35 mouse cellular contexts compared by ENCODE assay signal in genomic region chr5:15558654-15559053, GRCm38 (mm10). TPM values are rescaled to one million over a fixed set of nuclear protein-coding genes. Genes with fewer than 3 reads are reported as not detected.
"Had no signal": no experiment of that assay in that cellular context is flagged by ENCODE, and none has a peak within 500 bp of the region (broad histone marks: within the 10 kb centered on the region; RNA-seq: fewer than 3 reads in every experiment).

No protein-coding gene starts in this region.

RNA-seq across cellular contexts. Expression of gene Gm21083, which starts 18.5 kb away (rescaled TPM):
- total RNA-seq: forebrain, postnatal 0 days; gastrocnemius, adult 18-20 months; gastrocnemius, adult 8-10 months; gastrocnemius, postnatal 14 days; gastrocnemius, postnatal 36 days; heart, adult 2 months; heart, postnatal 14 days; heart, postnatal 36 days; hematopoietic stem cell, adult 5-6 weeks; hindbrain, postnatal 0 days; layer of hippocampus, adult 18-20 months; layer of hippocampus, adult 8-10 months; layer of hippocampus, postnatal 14 days; layer of hippocampus, postnatal 36 days; left cerebral cortex, adult 18-20 months; left cerebral cortex, adult 8-10 months; left cerebral cortex, postnatal 10 days; left cerebral cortex, postnatal 25 days; left cerebral cortex, postnatal 4 days; liver, adult 2 months had no signal
- polyA plus RNA-seq: forebrain, postnatal 0 days; gonadal fat pad, adult 2 months; heart, adult 2 months; heart, embryonic 13.5 days; hindbrain, embryonic 11.5 days; hindbrain, embryonic 13.5 days; hindbrain, embryonic 15.5 days; hindbrain, postnatal 0 days; kidney, adult 2 months; kidney, embryonic 16.5 days; large intestine, adult 2 months; limb, embryonic 11.5 days; liver, adult 2 months had no signal

RNA-seq across cellular contexts. Expression of gene Gm21190, which starts 29.6 kb away (rescaled TPM):
- total RNA-seq: forebrain, postnatal 0 days; gastrocnemius, adult 18-20 months; gastrocnemius, adult 8-10 months; gastrocnemius, postnatal 14 days; gastrocnemius, postnatal 36 days; heart, adult 2 months; heart, postnatal 14 days; heart, postnatal 36 days; hematopoietic stem cell, adult 5-6 weeks; hindbrain, postnatal 0 days; layer of hippocampus, adult 18-20 months; layer of hippocampus, adult 8-10 months; layer of hippocampus, postnatal 14 days; layer of hippocampus, postnatal 36 days; left cerebral cortex, adult 18-20 months; left cerebral cortex, adult 8-10 months; left cerebral cortex, postnatal 10 days; left cerebral cortex, postnatal 25 days; left cerebral cortex, postnatal 4 days; liver, adult 2 months had no signal
- polyA plus RNA-seq: forebrain, postnatal 0 days; gonadal fat pad, adult 2 months; heart, adult 2 months; heart, embryonic 11.5 days; heart, embryonic 13.5 days; heart, embryonic 15.5 days; hindbrain, embryonic 11.5 days; hindbrain, embryonic 13.5 days; hindbrain, embryonic 15.5 days; hindbrain, postnatal 0 days; intestine, embryonic 14.5 days; intestine, embryonic 16.5 days; kidney, embryonic 16.5 days; large intestine, adult 2 months; limb, embryonic 11.5 days; limb, embryonic 13.5 days; limb, embryonic 15.5 days; liver, adult 2 months had no signal
